Mouse (Mus musculus) cortical plate, adult 2 months (tissue): Measurements from ENCODE around the gene Tex2.

ENCODE experiments used
- CTCF ChIP-seq: fragments of 200-500 bp; IDR thresholded peaks from 2 replicates; pipeline ENCODE4 v1.5.1; 2011; ENCODE audit warnings: mild to moderate bottlenecking, control low read depth, low read length; ENCODE audit not compliant: insufficient read depth; ENCODE audit errors: extremely low read depth
- POLR2A ChIP-seq: fragments of 200-500 bp; IDR thresholded peaks from 2 replicates; pipeline ENCODE4 v1.6.1; 2011; ENCODE audit warnings: mild to moderate bottlenecking, low read length, control low read depth; ENCODE audit not compliant: insufficient read depth; ENCODE audit errors: extremely low read depth

GRCm38 (mm10) chr11:106627692-106628091 lies 14.5 kb upstream of the Tex2 start:
- TF ChIP-seq CTCF: peak; percentile 95
- TF ChIP-seq POLR2A: no peak
